Mouse (Mus musculus): ENCODE data around the gene Mars.

GRCm38 (mm10) chr10:127325454-127326016, 13.9 kb upstream of the Mars start:
- no peak for TF ChIP-seq POLR2A (IDR thresholded peaks at IDR 0.05; ENCODE audit: borderline replicate concordance, control insufficient read depth, low read depth, low read length)
- no peak for TF ChIP-seq CTCF (IDR thresholded peaks at IDR 0.05; ENCODE audit: control insufficient read depth, insufficient read depth, low read length)
